Mouse (Mus musculus) midbrain, embryonic 10.5 days (tissue): ENCODE measurements around the gene Nme7. TPM values are rescaled to one million over a fixed set of nuclear protein-coding genes. Genes with fewer than 3 reads are reported as not detected.

Experiments
- DNase-seq: peaks from one replicate; pipeline ENCODE4 v3.0.0-alpha.2; 2017; ENCODE audit warnings: low spot score
- H3K27ac ChIP-seq: fragments of 300-500 bp; sonication (generic); replicated peaks from 2 replicates; pipeline ENCODE4 v1.5.1; 2016; ENCODE audit warnings: mild to moderate bottlenecking
- H3K27me3 ChIP-seq: fragments of 300-500 bp; sonication (generic); 2 replicates; pipeline ENCODE4 v1.6.1; 2016; ENCODE audit warnings: low read depth, mild to moderate bottlenecking; ENCODE audit not compliant: poor library complexity, severe bottlenecking
- H3K36me3 ChIP-seq: fragments of 300-500 bp; sonication (generic); 2 replicates; pipeline ENCODE4 v1.6.1; 2016; ENCODE audit warnings: mild to moderate bottlenecking, moderate library complexity
- H3K4me1 ChIP-seq: fragments of 300-500 bp; sonication (generic); 2 replicates; pipeline ENCODE4 v1.6.1; 2016
- H3K4me3 ChIP-seq: fragments of 300-500 bp; sonication (generic); 2 replicates; pipeline ENCODE4 v1.5.1; 2016; ENCODE audit warnings: mild to moderate bottlenecking, moderate library complexity
- H3K9me3 ChIP-seq: fragments of 300-500 bp; sonication (generic); replicated peaks from 2 replicates; pipeline ENCODE4 v1.6.1; 2016; ENCODE audit warnings: mild to moderate bottlenecking
- WGBS: fragments of 180-500 bp; shearing (Covaris S2); methylation state at CpG from one replicate; pipeline ENCODE4 v1.1.7; 2016; 5-methylcytosine and 5-hydroxymethylcytosine counted together
- polyA plus RNA-seq: library from polyadenylated mRNA; unstranded; fragments of >200 nt; fragmentation: Nextera tagmentation; extraction: Ambion mirVana; gene quantifications from 2 replicates; pipeline ENCODE4 v1.2.1, GENCODE M21; 2016

Nme7 gene
- polyA plus RNA-seq, 1 experiment from 2014 or later = 36.3 TPM

GRCm38 (mm10) chr1:164459127-164459905, 155.4 kb downstream of the Nme7 start:
- H3K4me3 ChIP-seq = peak overlapping the region; percentile 72
- peaks cover 68% of the 10 kb centered on the region for H3K27me3 ChIP-seq
- H3K9me3 ChIP-seq = no peaks in the 10 kb centered on the region
- DNase-seq = no peak
- peaks cover 55% of the 10 kb centered on the region for H3K4me1 ChIP-seq
- H3K36me3 ChIP-seq = no peaks in the 10 kb centered on the region
- WGBS = 59% methylated on average over 12 of the region's 12 CpGs
- H3K27ac ChIP-seq = peak overlapping the region; percentile 91; the same call in 1 of the 2 replicates

- 85% methylated on average over 13 of the region's 13 CpGs for WGBS
- Histone ChIP-seq H3K4me1 (peaks cover 44% of the 10 kb centered on the region), H3K4me3 (no peak overlapping the region), H3K27me3 (peaks cover 62% of the 10 kb centered on the region), H3K27ac (0 out of 2 replicates have a peak overlapping the region, but pooled peaks have one; percentile 46), H3K9me3 (no peaks in the 10 kb centered on the region), H3K36me3 (no peaks in the 10 kb centered on the region)
- DNase-seq = no peak
Observed at GRCm38 (mm10) chr1:164460921-164461697, 157.2 kb downstream of the Nme7 start.

GRCm38 (mm10) chr1:164461726-164462125, 157.8 kb downstream of the Nme7 start:
- no peaks in the 10 kb centered on the region for H3K36me3 ChIP-seq
- peaks cover 56% of the 10 kb centered on the region for H3K27me3 ChIP-seq
- no peaks in the 10 kb centered on the region for H3K9me3 ChIP-seq
- H3K4me1 ChIP-seq = peaks cover 38% of the 10 kb centered on the region
- no peak overlapping the region for H3K4me3 ChIP-seq
- H3K27ac ChIP-seq = peak overlapping the region; percentile 46
- DNase-seq = no peak
- WGBS = 44% methylated on average over 10 of the region's 10 CpGs

- Histone ChIP-seq H3K9me3 (no peaks in the 10 kb centered on the region), H3K27me3 (peaks cover 3% of the 10 kb centered on the region; the same call in 1 of the 2 replicates), H3K27ac (no peak overlapping the region), H3K4me1 (peaks cover 8% of the 10 kb centered on the region), H3K36me3 (no peaks in the 10 kb centered on the region), H3K4me3 (no peak overlapping the region)
- WGBS = 94% methylated on average over 10 of the region's 10 CpGs
- DNase-seq = no peak
Observed at GRCm38 (mm10) chr1:164467406-164467805, 163.5 kb downstream of the Nme7 start.

GRCm38 (mm10) chr1:164468329-164468728, 164.4 kb downstream of the Nme7 start:
- WGBS = 89% methylated on average over 8 of the region's 8 CpGs
- DNase-seq = no peak
- Histone ChIP-seq H3K4me1 (peaks cover 8% of the 10 kb centered on the region), H3K4me3 (no peak overlapping the region), H3K9me3 (no peaks in the 10 kb centered on the region), H3K27ac (no peak overlapping the region), H3K36me3 (no peaks in the 10 kb centered on the region), H3K27me3 (no peaks in the 10 kb centered on the region)

GRCm38 (mm10) chr1:164470985-164471384, 167.1 kb downstream of the Nme7 start:
- no peaks in the 10 kb centered on the region for H3K27me3 ChIP-seq
- no peaks in the 10 kb centered on the region for H3K36me3 ChIP-seq
- 77% methylated on average over 6 of the region's 6 CpGs for WGBS
- H3K4me3 ChIP-seq = no peak overlapping the region
- H3K9me3 ChIP-seq = no peaks in the 10 kb centered on the region
- no peak overlapping the region for H3K27ac ChIP-seq
- no peak for DNase-seq
- peaks cover 4% of the 10 kb centered on the region; the same call in 1 of the 2 replicates for H3K4me1 ChIP-seq

GRCm38 (mm10) chr1:164471632-164472031, 167.7 kb downstream of the Nme7 start:
- Histone ChIP-seq H3K36me3 (no peaks in the 10 kb centered on the region), H3K4me3 (no peak overlapping the region), H3K4me1 (peaks cover 4% of the 10 kb centered on the region; the same call in 1 of the 2 replicates), H3K9me3 (no peaks in the 10 kb centered on the region), H3K27ac (no peak overlapping the region), H3K27me3 (no peaks in the 10 kb centered on the region)
- WGBS = 91% methylated on average over 5 of the region's 5 CpGs
- DNase-seq = no peak

- Histone ChIP-seq H3K4me3 (no peak overlapping the region), H3K27ac (no peak overlapping the region), H3K36me3 (no peaks in the 10 kb centered on the region), H3K9me3 (no peaks in the 10 kb centered on the region), H3K4me1 (no peaks in the 10 kb centered on the region), H3K27me3 (no peaks in the 10 kb centered on the region)
- 87% methylated on average over 7 of the region's 7 CpGs for WGBS
- no peak for DNase-seq
Observed at GRCm38 (mm10) chr1:164473398-164473797, 169.5 kb downstream of the Nme7 start.

- WGBS = 95% methylated on average over 6 of the region's 6 CpGs
- no peak overlapping the region for H3K27ac ChIP-seq
- no peak for DNase-seq
- H3K9me3 ChIP-seq = no peaks in the 10 kb centered on the region
- H3K27me3 ChIP-seq = no peaks in the 10 kb centered on the region
- H3K36me3 ChIP-seq = no peaks in the 10 kb centered on the region
- no peaks in the 10 kb centered on the region for H3K4me1 ChIP-seq
- no peak overlapping the region for H3K4me3 ChIP-seq
Observed at GRCm38 (mm10) chr1:164474310-164474709, 170.4 kb downstream of the Nme7 start.

GRCm38 (mm10) chr1:164474778-164475511, 171.0 kb downstream of the Nme7 start:
- H3K9me3 ChIP-seq = no peaks in the 10 kb centered on the region
- no peak for DNase-seq
- 85% methylated on average over 7 of the region's 7 CpGs for WGBS
- H3K4me3 ChIP-seq = no peak overlapping the region
- no peaks in the 10 kb centered on the region for H3K27me3 ChIP-seq
- no peaks in the 10 kb centered on the region for H3K4me1 ChIP-seq
- no peaks in the 10 kb centered on the region for H3K36me3 ChIP-seq
- H3K27ac ChIP-seq = no peak overlapping the region

- H3K27ac ChIP-seq = no peak overlapping the region
- no peaks in the 10 kb centered on the region for H3K4me1 ChIP-seq
- no peaks in the 10 kb centered on the region for H3K9me3 ChIP-seq
- H3K27me3 ChIP-seq = no peaks in the 10 kb centered on the region
- 86% methylated on average over 4 of the region's 4 CpGs for whole genome bisulfite sequencing
- no peak for DNase-seq
- H3K36me3 ChIP-seq = no peaks in the 10 kb centered on the region
- H3K4me3 ChIP-seq = no peak overlapping the region
Observed at GRCm38 (mm10) chr1:164475895-164476294, 172.0 kb downstream of the Nme7 start.

GRCm38 (mm10) chr1:164480755-164481644, 177.1 kb downstream of the Nme7 start:
- 88% methylated on average over 5 of the region's 5 CpGs for WGBS
- Histone ChIP-seq H3K27ac (no peak overlapping the region), H3K27me3 (no peaks in the 10 kb centered on the region), H3K36me3 (no peaks in the 10 kb centered on the region), H3K9me3 (no peaks in the 10 kb centered on the region), H3K4me1 (peaks cover 9% of the 10 kb centered on the region), H3K4me3 (no peak overlapping the region)
- DNase-seq = no peak
